In the genomic region with DNA sequence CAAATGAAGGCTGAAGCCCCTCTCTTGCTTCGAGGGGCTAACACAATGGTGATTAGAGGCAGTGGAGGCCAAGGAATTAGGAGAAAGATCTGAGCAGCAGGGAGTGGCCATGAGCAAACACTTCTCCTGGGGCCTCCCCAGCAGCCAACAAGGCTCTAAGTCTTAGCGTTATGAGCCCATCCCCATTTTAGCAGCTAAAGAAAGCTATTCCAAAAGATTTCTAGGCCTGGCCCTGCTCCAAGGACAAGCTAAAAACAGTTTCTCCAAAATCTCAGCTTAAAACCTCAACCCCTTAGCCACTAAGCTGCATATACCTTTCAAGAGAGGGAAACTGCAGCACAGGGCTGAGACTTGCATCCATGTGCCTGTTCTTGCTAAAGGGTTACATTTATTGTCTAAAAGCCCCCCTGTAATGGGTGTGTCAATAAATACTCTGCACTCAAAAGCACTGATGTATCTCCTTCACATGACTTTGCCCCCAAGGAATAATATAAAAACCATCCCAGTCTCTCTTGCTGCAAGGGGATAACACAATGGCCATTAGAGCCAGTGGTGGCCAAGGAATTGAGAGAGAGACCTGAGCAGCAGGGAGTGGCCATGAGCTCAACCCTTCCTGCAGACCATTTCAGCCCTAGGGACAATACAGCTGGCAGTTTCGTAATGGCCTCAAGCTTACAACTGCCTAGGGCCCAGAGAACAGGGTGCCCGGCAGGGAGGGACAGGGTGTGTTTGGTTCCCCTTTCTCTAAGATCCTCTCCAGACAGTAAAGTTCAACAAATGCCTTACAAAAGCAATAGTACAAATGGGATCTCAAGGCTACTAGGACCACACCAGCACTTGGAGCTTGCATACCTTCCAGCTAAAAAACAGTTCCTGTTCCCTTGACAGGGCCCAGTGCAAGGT, we compare ENCODE assay signal across 8 mouse cellular contexts. TPM values are rescaled to one million over a fixed set of nuclear protein-coding genes. Genes with fewer than 3 reads are reported as not detected.
DNase-seq lines count a peak whose midpoint lies in the region; ATAC-seq and TF ChIP-seq lines count a peak whose summit lies in the region.

No protein-coding gene starts in this region.

- TF ChIP-seq CTCF in heart, postnatal 0 days (IDR thresholded peaks at IDR 0.05; ENCODE audit: low read depth) = no peak

- no peak overlapping the region for H3K9ac ChIP-seq in forebrain, embryonic 11.5 days (ENCODE audit: low read length)
- H3K9ac ChIP-seq in heart, postnatal 0 days (replicated peaks; ENCODE audit: low read depth, low read length) = 0 out of 2 replicates have a peak overlapping the region, but pooled peaks have one; percentile 23
- H3K9ac ChIP-seq in liver, embryonic 13.5 days = peak overlapping the region; percentile 39
- 0 out of 2 replicates have a peak overlapping the region, but pooled peaks have one; percentile 6 for H3K9ac ChIP-seq in neural tube, embryonic 13.5 days

- H3K4me2 ChIP-seq in forebrain, embryonic 11.5 days (ENCODE audit: low read depth, low read length, severe bottlenecking) = no peak overlapping the region
- no peak overlapping the region for H3K4me2 ChIP-seq in heart, postnatal 0 days (ENCODE audit: low read depth, low read length)
- H3K4me2 ChIP-seq in liver, embryonic 13.5 days = peak overlapping the region; percentile 36
- 0 out of 2 replicates have a peak overlapping the region, but pooled peaks have one; percentile 0 for H3K4me2 ChIP-seq in neural tube, embryonic 13.5 days

- DNase-seq in adrenal gland, postnatal 10 days = peak; percentile 57
- no peak for DNase-seq in adrenal gland, postnatal 4 days (ENCODE audit: low spot score in 2 of 2)
- peak; percentile 9 for DNase-seq in 3T3-L1 (ENCODE audit: low read depth, low spot score)
- no peak for DNase-seq in forebrain, embryonic 11.5 days (ENCODE audit: low spot score)
- DNase-seq in heart, postnatal 0 days (ENCODE audit: low spot score) = no peak
- no peak for DNase-seq in liver, embryonic 13.5 days

- H3K4me1 ChIP-seq in forebrain, embryonic 11.5 days (replicated peaks; ENCODE audit: control insufficient read depth, insufficient read depth, low read length) = peaks cover 50% of the 10 kb centered on the region
- peaks cover 55% of the 10 kb centered on the region for H3K4me1 ChIP-seq in heart, postnatal 0 days (ENCODE audit: control insufficient read depth, insufficient read depth)
- peaks cover 91% of the 10 kb centered on the region for H3K4me1 ChIP-seq in liver, embryonic 13.5 days (replicated peaks)
- H3K4me1 ChIP-seq in neural tube, embryonic 13.5 days (replicated peaks) = peaks cover 90% of the 10 kb centered on the region

- no peaks in the 10 kb centered on the region for H3K36me3 ChIP-seq in forebrain, embryonic 11.5 days (ENCODE audit: control insufficient read depth, insufficient read depth, low read length)
- no peaks in the 10 kb centered on the region for H3K36me3 ChIP-seq in heart, postnatal 0 days (replicated peaks; ENCODE audit: control insufficient read depth, insufficient read depth, low read length)
- no peaks in the 10 kb centered on the region for H3K36me3 ChIP-seq in liver, embryonic 13.5 days
- H3K36me3 ChIP-seq in neural tube, embryonic 13.5 days = no peaks in the 10 kb centered on the region

- H3K27me3 ChIP-seq in forebrain, embryonic 11.5 days (ENCODE audit: control insufficient read depth, insufficient read depth, low read length) = no peaks in the 10 kb centered on the region
- H3K27me3 ChIP-seq in heart, postnatal 0 days (ENCODE audit: control insufficient read depth, insufficient read depth, low read length) = no peaks in the 10 kb centered on the region
- no peaks in the 10 kb centered on the region for H3K27me3 ChIP-seq in liver, embryonic 13.5 days
- no peaks in the 10 kb centered on the region for H3K27me3 ChIP-seq in neural tube, embryonic 13.5 days

- 14% methylated on average over 4 of the region's 4 CpGs for WGBS in forebrain, embryonic 11.5 days
- WGBS in heart, postnatal 0 days = 52% methylated on average over 4 of the region's 4 CpGs
- WGBS in liver, embryonic 13.5 days (ENCODE audit: insufficient replicate concordance) = 24% methylated on average over 4 of the region's 4 CpGs
- 6% methylated on average over 4 of the region's 4 CpGs for WGBS in neural tube, embryonic 13.5 days

- no peak for ATAC-seq in forebrain, embryonic 11.5 days (replicated peaks; ENCODE audit: low FRiP score)
- ATAC-seq in heart, postnatal 0 days (ENCODE audit: insufficient read depth, low read depth) = no peak
- ATAC-seq in liver, embryonic 13.5 days (ENCODE audit: low read depth) = no peak
- ATAC-seq in neural tube, embryonic 13.5 days (ENCODE audit: low read depth) = no peak
- no peak for ATAC-seq in erythroid progenitor cell, adult 5-6 weeks (replicated peaks; ENCODE audit: low FRiP score, poor library complexity, severe bottlenecking)

- H3K27ac ChIP-seq in forebrain, embryonic 11.5 days (ENCODE audit: low read depth, low read length) = peak overlapping the region; percentile 98
- peak overlapping the region; percentile 87 for H3K27ac ChIP-seq in heart, postnatal 0 days (ENCODE audit: low read depth)
- peak overlapping the region; percentile 82 for H3K27ac ChIP-seq in liver, embryonic 13.5 days
- peak overlapping the region; percentile 98 for H3K27ac ChIP-seq in neural tube, embryonic 13.5 days (replicated peaks)

- no peak overlapping the region for H3K4me3 ChIP-seq in forebrain, embryonic 11.5 days (ENCODE audit: low read depth, low read length)
- H3K4me3 ChIP-seq in heart, postnatal 0 days (ENCODE audit: low read depth, low read length) = no peak overlapping the region
- H3K4me3 ChIP-seq in liver, embryonic 13.5 days (replicated peaks) = no peak overlapping the region
- no peak overlapping the region for H3K4me3 ChIP-seq in neural tube, embryonic 13.5 days

- H3K9me3 ChIP-seq in forebrain, embryonic 11.5 days (ENCODE audit: control insufficient read depth, low read length) = no peaks in the 10 kb centered on the region
- H3K9me3 ChIP-seq in heart, postnatal 0 days (replicated peaks; ENCODE audit: control insufficient read depth, low read length) = no peaks in the 10 kb centered on the region
- no peaks in the 10 kb centered on the region for H3K9me3 ChIP-seq in liver, embryonic 13.5 days (replicated peaks)
- H3K9me3 ChIP-seq in neural tube, embryonic 13.5 days = no peaks in the 10 kb centered on the region

- TF ChIP-seq EP300 in heart, postnatal 0 days (IDR thresholded peaks at IDR 0.05; ENCODE audit: low read depth) = no peak

RNA-seq across cellular contexts. Expression of gene Tspan14, which starts 8.3 kb away (rescaled TPM):
- total RNA-seq in adrenal gland, postnatal 10 days (2021) = 10 to 100 TPM; 50.0 to 53.8 TPM
- total RNA-seq in adrenal gland, postnatal 4 days (2021) = 10 to 100 TPM; 54.0 to 57.9 TPM
- 87.8 and 96.1 TPM in 2 replicates for polyA plus RNA-seq in forebrain, embryonic 11.5 days (2014; fragmentation: Nextera tagmentation; extraction: Ambion mirVana)
- 15.6 and 30.2 TPM in 2 replicates for total RNA-seq in heart, postnatal 0 days (2014; rRNA removed; ENCODE audit: low replicate concordance)
- polyA plus RNA-seq in heart, postnatal 0 days (2015; fragmentation: Nextera tagmentation; extraction: Ambion mirVana) = 21.6 and 23.8 TPM in 2 replicates
- polyA plus RNA-seq in liver, embryonic 13.5 days (2015; fragmentation: Nextera tagmentation; extraction: Ambion mirVana) = 32.9 and 37.5 TPM in 2 replicates
- 78.5 and 87.4 TPM in 2 replicates for polyA plus RNA-seq in neural tube, embryonic 13.5 days (2015; fragmentation: Nextera tagmentation; extraction: Ambion mirVana)
- total RNA-seq in erythroid progenitor cell, adult 5-6 weeks (2015; ENCODE audit: low replicate concordance) = 8.8 and 13.3 TPM in 2 replicates
- 4.4 and 7.9 TPM in 2 replicates for total RNA-seq in erythroid progenitor cell, adult 5-6 weeks (2017; ENCODE audit: low replicate concordance)

RNA-seq across cellular contexts. Expression of gene Fam213a, which starts 55.3 kb away (rescaled TPM):
- total RNA-seq in adrenal gland, postnatal 10 days (2021) = 100 to 1,000 TPM; 230 to 232 TPM
- 10 to 100 TPM; 75.5 to 79.0 TPM for total RNA-seq in adrenal gland, postnatal 4 days (2021)
- 54.2 and 57.9 TPM in 2 replicates for polyA plus RNA-seq in forebrain, embryonic 11.5 days (2014; fragmentation: Nextera tagmentation; extraction: Ambion mirVana)
- 6.6 and 9.4 TPM in 2 replicates for total RNA-seq in heart, postnatal 0 days (2014; rRNA removed; ENCODE audit: low replicate concordance)
- 23.8 and 25.7 TPM in 2 replicates for polyA plus RNA-seq in heart, postnatal 0 days (2015; fragmentation: Nextera tagmentation; extraction: Ambion mirVana)
- 67.9 and 78.3 TPM in 2 replicates for polyA plus RNA-seq in liver, embryonic 13.5 days (2015; fragmentation: Nextera tagmentation; extraction: Ambion mirVana)
- 69.1 and 73.4 TPM in 2 replicates for polyA plus RNA-seq in neural tube, embryonic 13.5 days (2015; fragmentation: Nextera tagmentation; extraction: Ambion mirVana)
- 162 and 195 TPM in 2 replicates for total RNA-seq in erythroid progenitor cell, adult 5-6 weeks (2015; ENCODE audit: low replicate concordance)
- total RNA-seq in erythroid progenitor cell, adult 5-6 weeks (2017; ENCODE audit: low replicate concordance) = 261 and 301 TPM in 2 replicates

Comparison
In these comparisons a context has a peak if more than half of its experiments do, and no peak if none do; other contexts are left out.
1. DNase-seq: peak in adrenal gland, postnatal 10 days (single experiment) and 3T3-L1 (single experiment); none in adrenal gland, postnatal 4 days (0 of 2), forebrain, embryonic 11.5 days (single experiment), heart, postnatal 0 days (single experiment) and liver, embryonic 13.5 days (single experiment).
2. H3K4me2 ChIP-seq: peak in liver, embryonic 13.5 days (single experiment) and neural tube, embryonic 13.5 days (single experiment); none in forebrain, embryonic 11.5 days (single experiment) and heart, postnatal 0 days (single experiment).
3. Peak in every context shown above with its lines, with median percentiles within 50 percentile points of each other: H3K27ac ChIP-seq.